Mouse (Mus musculus) spleen, adult 2 months (tissue): ENCODE results near the gene Shld2.

Source experiments
- CTCF ChIP-seq: fragments of 200-500 bp; IDR thresholded peaks from 2 replicates; pipeline ENCODE4 v1.5.1; 2011; ENCODE audit warnings: mild to moderate bottlenecking, inconsistent platforms; ENCODE audit not compliant: insufficient read depth, insufficient read length, insufficient replicate concordance; ENCODE audit errors: extremely low read depth
- POLR2A ChIP-seq: fragments of 200-500 bp; IDR thresholded peaks from 2 replicates; pipeline ENCODE4 v1.6.1; 2011; ENCODE audit warnings: low read depth, low read length, inconsistent platforms

- no peak for TF ChIP-seq CTCF
- no peak for TF ChIP-seq POLR2A
These were observed 29.2 kb upstream of the Shld2 start for GRCm38 (mm10) chr14:34339446-34339845.
